Mouse (Mus musculus) limb, embryonic 15.5 days (tissue): ENCODE data around the gene Trip11. TPM values are rescaled to one million over a fixed set of nuclear protein-coding genes. Genes with fewer than 3 reads are reported as not detected.

Experiments
- ATAC-seq: fragments of 200-750 bp; cut with Nextera tagmentation; 2 replicates; pipeline ENCODE4 v1.8.0; 2017; ENCODE audit warnings: low read depth, moderate TSS enrichment; ENCODE audit not compliant: insufficient number of reproducible peaks, low FRiP score, low TSS enrichment
- H3K27ac ChIP-seq: fragments of 300-500 bp; sonication (generic); 2 replicates; pipeline ENCODE4 v1.5.1; 2015; ENCODE audit warnings: moderate library complexity, mild to moderate bottlenecking, inconsistent platforms
- H3K27me3 ChIP-seq: fragments of 300-500 bp; sonication (generic); 2 replicates; pipeline ENCODE4 v1.6.1; 2015; ENCODE audit warnings: inconsistent platforms
- H3K36me3 ChIP-seq: fragments of 300-500 bp; sonication (generic); 2 replicates; pipeline ENCODE4 v1.6.1; 2015; ENCODE audit warnings: inconsistent platforms
- H3K4me1 ChIP-seq: fragments of 300-500 bp; sonication (generic); 2 replicates; pipeline ENCODE4 v1.6.1; 2015; ENCODE audit warnings: inconsistent platforms
- H3K4me2 ChIP-seq: fragments of 300-500 bp; sonication (generic); 2 replicates; pipeline ENCODE4 v1.6.1; 2015; ENCODE audit warnings: mild to moderate bottlenecking, inconsistent platforms
- H3K4me3 ChIP-seq: fragments of 300-500 bp; sonication (generic); 2 replicates; pipeline ENCODE4 v1.5.1; 2015; ENCODE audit warnings: mild to moderate bottlenecking, inconsistent platforms
- H3K9ac ChIP-seq: fragments of 300-500 bp; sonication (generic); 2 replicates; pipeline ENCODE4 v1.6.1; 2015; ENCODE audit warnings: inconsistent platforms
- H3K9me3 ChIP-seq: fragments of 300-500 bp; sonication (generic); 2 replicates; pipeline ENCODE4 v1.6.1; 2016; ENCODE audit warnings: inconsistent platforms
- whole genome bisulfite sequencing: fragments of 180-500 bp; shearing (Covaris S2); methylation state at CpG from one replicate; pipeline ENCODE4 v1.1.7; 2015; 5-methylcytosine and 5-hydroxymethylcytosine counted together
- polyA plus RNA-seq: library from polyadenylated mRNA; unstranded; fragments of >200 nt; fragmentation: Nextera tagmentation; extraction: Ambion mirVana; gene quantifications from 2 replicates; pipeline ENCODE4 v1.2.1, GENCODE M21; 2015

Trip11 gene
- polyA plus RNA-seq, 1 experiment from 2014 or later = 37.7 TPM

DNA sequence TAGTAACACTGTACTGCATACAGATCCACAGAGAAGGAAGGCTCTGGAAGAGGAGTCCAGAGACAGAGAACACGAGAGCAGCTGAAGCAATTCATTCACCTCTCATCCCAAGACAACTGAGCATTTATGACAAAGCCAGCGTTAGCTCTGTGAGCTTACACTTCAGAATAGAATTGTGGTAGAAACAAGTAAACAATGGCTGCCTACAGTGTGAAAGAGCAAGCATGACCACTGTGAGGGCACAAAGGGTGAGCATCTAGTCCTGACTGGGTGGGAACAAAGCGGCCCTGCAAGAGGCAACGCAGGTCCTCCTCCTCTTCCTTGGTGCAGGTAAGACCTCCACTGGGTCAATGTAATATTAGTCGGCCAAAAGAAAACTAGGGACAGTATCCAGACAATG is 22.0 kb downstream of the Trip11 start:
- H3K9ac ChIP-seq = no peak overlapping the region
- no peak overlapping the region for H3K27ac ChIP-seq
- no peaks in the 10 kb centered on the region for H3K27me3 ChIP-seq
- no peak overlapping the region for H3K4me2 ChIP-seq
- WGBS = 94% methylated on average over 5 of the region's 5 CpGs
- ATAC-seq = no peak
- no peaks in the 10 kb centered on the region for H3K9me3 ChIP-seq
- no peaks in the 10 kb centered on the region for H3K4me1 ChIP-seq
- H3K4me3 ChIP-seq = no peak overlapping the region
- H3K36me3 ChIP-seq = peaks cover 63% of the 10 kb centered on the region

DNA sequence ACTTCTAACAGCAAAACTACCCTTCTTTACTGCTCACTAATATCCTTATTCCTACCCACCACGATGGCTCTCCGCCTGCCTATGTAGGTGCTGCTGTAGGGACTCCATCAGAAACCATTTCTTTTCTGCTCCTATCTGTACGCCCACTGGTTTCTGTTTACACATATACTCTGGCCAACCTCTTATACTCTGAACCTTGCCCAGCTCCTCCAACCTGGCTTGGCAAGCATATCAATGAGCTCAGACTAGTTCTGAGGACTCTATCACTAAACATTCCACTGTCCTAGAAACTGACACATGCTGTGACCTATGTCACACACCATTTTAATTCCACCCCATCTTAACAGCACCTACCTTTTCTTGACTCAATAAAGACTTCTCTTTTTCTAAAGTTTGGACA is 23.7 kb downstream of the Trip11 start:
- Histone ChIP-seq H3K4me3 (no peak overlapping the region), H3K27ac (no peak overlapping the region), H3K9me3 (no peaks in the 10 kb centered on the region), H3K9ac (no peak overlapping the region), H3K27me3 (no peaks in the 10 kb centered on the region), H3K36me3 (peaks cover 75% of the 10 kb centered on the region), H3K4me1 (no peaks in the 10 kb centered on the region), H3K4me2 (no peak overlapping the region)
- 93% methylated on average over 3 of the region's 3 CpGs for WGBS
- no peak for ATAC-seq

DNA sequence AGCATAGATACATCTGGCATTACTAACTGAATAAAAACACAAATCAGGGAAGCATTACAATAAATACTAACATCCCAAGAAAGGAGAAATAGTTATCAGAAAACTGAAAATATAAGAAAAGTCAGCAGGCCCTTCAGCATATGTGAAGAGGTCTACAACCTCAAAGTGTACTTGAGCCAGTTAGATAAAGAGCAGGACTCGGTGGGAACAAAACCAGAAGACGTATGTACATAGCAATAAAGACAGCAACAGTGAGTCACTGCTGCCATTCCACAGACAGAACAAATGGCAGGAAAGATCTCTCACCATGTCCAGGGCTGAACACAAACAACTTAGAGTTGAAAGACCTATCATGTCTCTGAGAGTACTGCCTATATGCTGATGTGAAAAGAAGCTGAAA is 24.8 kb downstream of the Trip11 start:
- 91% methylated on average over 2 of the region's 2 CpGs for WGBS

DNA sequence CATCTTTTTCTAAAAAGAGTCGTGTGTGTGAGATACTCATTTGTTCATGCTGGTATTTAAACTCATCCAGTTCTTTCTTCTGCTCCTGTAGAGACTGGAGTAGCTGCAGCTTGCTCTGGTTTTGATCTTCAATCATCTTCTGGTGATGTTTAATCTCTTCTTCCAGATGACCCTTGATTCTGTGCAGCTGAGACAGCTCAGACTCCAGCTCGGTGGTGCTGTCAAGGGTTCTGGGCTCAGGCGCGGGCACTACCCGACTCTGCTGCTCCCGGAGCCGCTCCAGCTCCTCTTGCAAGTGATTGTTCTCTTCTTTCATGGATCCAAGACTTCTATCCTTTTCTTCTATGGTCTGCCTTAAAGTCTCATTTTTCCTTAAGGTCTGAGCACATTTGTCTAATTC is 28.1 kb downstream of the Trip11 start:
- Histone ChIP-seq H3K27ac (no peak overlapping the region), H3K4me3 (no peak overlapping the region), H3K4me1 (no peaks in the 10 kb centered on the region), H3K27me3 (no peaks in the 10 kb centered on the region), H3K4me2 (no peak overlapping the region), H3K9me3 (no peaks in the 10 kb centered on the region), H3K36me3 (peaks cover 66% of the 10 kb centered on the region), H3K9ac (no peak overlapping the region)
- WGBS = 97% methylated on average over 7 of the region's 7 CpGs
- no peak for ATAC-seq

More for the DNA sequence above, 24.8 kb downstream of the Trip11 start:
- Histone ChIP-seq H3K9ac (no peak overlapping the region), H3K4me2 (no peak overlapping the region), H3K9me3 (no peaks in the 10 kb centered on the region), H3K4me1 (no peaks in the 10 kb centered on the region), H3K36me3 (peaks cover 77% of the 10 kb centered on the region), H3K27ac (no peak overlapping the region), H3K27me3 (no peaks in the 10 kb centered on the region), H3K4me3 (no peak overlapping the region)
- no peak for ATAC-seq

DNA sequence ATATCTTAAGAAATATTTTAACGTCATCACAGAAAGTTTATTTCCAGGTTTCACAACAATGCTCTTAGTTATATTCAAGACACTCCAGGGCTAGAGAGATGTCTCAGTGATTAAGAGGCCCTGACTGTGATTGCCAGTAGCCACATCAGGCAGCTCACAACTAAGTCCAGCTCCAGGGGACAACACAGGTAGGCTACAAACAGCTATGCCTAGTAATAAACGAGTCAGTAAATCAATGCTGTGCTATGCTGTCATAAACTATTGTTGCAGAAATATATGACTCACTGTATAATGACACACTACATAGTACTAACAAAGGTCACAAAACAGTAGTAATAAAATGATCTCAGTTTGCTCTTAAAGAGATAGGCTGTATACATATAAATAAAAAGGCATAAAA is 36.7 kb downstream of the Trip11 start:
- Histone ChIP-seq H3K36me3 (peaks cover 50% of the 10 kb centered on the region), H3K4me1 (no peaks in the 10 kb centered on the region), H3K4me3 (no peak overlapping the region), H3K9me3 (no peaks in the 10 kb centered on the region), H3K4me2 (no peak overlapping the region), H3K9ac (no peak overlapping the region), H3K27ac (no peak overlapping the region), H3K27me3 (no peaks in the 10 kb centered on the region)
- no peak for ATAC-seq
- WGBS = 82% methylated on average over 2 of the region's 2 CpGs

DNA sequence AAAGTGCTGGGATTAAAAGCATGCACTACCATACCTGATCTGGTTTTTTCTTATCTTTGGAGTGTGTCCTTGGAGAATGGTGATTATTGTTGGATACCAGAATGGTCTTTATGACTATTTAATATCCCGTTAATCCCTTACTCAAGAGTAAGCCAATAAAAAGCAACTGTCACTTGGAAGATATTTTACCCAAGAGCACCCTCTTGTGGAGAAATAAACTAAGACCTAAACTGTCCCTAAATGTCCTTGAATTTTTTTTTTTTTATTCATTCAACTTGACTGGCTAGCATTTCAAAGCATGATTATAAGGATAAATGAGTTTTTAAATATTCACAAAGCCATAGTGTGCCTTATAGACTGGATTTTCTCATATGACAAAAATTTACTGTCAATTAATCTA is 38.0 kb downstream of the Trip11 start:
- Histone ChIP-seq H3K27me3 (no peaks in the 10 kb centered on the region), H3K36me3 (peaks cover 46% of the 10 kb centered on the region), H3K4me2 (no peak overlapping the region), H3K27ac (no peak overlapping the region), H3K4me1 (no peaks in the 10 kb centered on the region), H3K9me3 (no peaks in the 10 kb centered on the region), H3K4me3 (no peak overlapping the region), H3K9ac (no peak overlapping the region)
- ATAC-seq = no peak
- 57% methylated on average over 1 of the region's 1 CpGs for WGBS

DNA sequence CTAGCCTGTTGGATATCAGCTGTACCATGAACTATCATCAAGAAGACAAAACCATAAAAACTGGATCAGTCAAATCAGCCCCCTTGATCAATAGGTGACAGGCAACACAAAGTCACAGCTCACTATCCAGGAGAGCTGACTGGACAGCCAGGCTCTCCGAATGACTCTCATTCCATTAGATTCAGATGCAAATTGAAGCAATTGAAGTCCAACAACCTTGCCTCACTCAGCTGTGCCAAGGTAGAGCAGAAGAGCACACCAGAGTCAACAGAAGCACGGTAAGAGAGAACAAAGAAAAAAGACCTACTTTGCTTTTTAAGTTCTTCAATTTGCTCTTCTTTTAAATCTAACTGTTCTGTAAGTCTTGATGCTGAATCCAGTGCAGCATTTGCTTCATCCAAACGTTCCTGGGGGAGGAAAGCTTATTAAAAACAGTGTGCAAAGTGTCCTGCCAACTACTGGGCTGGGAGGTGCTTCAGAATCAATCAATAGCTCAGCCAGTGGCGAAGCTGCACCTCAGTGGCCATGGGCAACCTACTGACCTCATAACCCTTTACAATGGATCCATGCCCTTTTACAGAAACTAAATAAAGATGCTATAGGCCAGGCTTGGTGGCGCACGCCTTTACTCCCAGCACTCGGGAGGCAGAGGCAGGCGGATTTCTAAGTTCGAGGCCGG is 50.6 kb downstream of the Trip11 start:
- Histone ChIP-seq H3K4me3 (no peak overlapping the region), H3K27ac (no peak overlapping the region), H3K9me3 (no peaks in the 10 kb centered on the region), H3K36me3 (peaks cover 32% of the 10 kb centered on the region), H3K4me2 (no peak overlapping the region), H3K4me1 (no peaks in the 10 kb centered on the region), H3K9ac (no peak overlapping the region), H3K27me3 (no peaks in the 10 kb centered on the region)
- no peak for ATAC-seq
- 86% methylated on average over 10 of the region's 10 CpGs for WGBS

DNA sequence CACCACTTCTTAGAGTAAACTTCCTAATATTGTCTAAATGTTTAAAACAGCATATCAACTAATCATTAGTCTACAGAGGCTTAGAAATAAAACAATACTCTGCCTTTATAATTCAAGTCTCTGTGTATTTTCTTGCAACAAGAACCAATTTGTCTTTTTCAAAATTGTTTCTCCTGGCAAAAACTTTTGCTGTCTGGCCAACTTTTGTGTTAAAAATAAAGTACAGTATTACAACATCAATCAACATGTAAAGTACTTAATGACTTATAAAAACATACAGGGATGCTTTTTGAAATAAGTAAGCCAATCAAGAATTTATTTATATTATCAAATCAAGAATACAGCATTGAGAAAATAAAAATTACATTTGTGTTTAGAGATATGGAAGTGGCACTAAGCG is 52.8 kb downstream of the Trip11 start:
- peaks cover 26% of the 10 kb centered on the region for H3K36me3 ChIP-seq
- no peak overlapping the region for H3K4me3 ChIP-seq
- no peak overlapping the region for H3K4me2 ChIP-seq
- H3K9ac ChIP-seq = no peak overlapping the region
- no peak overlapping the region for H3K27ac ChIP-seq
- no peaks in the 10 kb centered on the region for H3K4me1 ChIP-seq
- 98% methylated on average over 1 of the region's 1 CpGs for WGBS
- no peak for ATAC-seq
- no peaks in the 10 kb centered on the region for H3K27me3 ChIP-seq
- no peaks in the 10 kb centered on the region for H3K9me3 ChIP-seq

DNA sequence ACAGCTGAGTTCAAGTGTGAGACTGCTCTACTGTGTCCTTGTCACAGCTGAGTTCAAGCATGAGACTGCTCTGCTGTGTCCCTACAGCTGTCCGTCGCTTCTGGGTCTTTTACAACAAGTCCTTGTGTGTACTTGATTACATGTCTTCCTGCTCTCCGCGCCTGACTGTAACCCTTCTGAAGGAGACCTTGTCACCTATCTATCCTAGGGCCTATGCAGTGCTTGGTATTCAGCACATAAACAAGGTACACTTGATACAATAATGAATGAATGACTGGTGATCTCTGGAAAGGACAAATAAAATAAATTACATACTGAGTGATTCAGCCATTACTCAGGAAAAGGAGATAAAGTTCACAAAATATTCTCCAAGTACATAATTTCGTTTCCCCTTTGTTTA is 55.1 kb downstream of the Trip11 start:
- Histone ChIP-seq H3K27me3 (no peaks in the 10 kb centered on the region), H3K9me3 (no peaks in the 10 kb centered on the region), H3K9ac (no peak overlapping the region), H3K4me2 (no peak overlapping the region), H3K4me3 (no peak overlapping the region), H3K36me3 (peaks cover 25% of the 10 kb centered on the region), H3K27ac (no peak overlapping the region), H3K4me1 (no peaks in the 10 kb centered on the region)
- WGBS = 94% methylated on average over 5 of the region's 5 CpGs
- no peak for ATAC-seq

DNA sequence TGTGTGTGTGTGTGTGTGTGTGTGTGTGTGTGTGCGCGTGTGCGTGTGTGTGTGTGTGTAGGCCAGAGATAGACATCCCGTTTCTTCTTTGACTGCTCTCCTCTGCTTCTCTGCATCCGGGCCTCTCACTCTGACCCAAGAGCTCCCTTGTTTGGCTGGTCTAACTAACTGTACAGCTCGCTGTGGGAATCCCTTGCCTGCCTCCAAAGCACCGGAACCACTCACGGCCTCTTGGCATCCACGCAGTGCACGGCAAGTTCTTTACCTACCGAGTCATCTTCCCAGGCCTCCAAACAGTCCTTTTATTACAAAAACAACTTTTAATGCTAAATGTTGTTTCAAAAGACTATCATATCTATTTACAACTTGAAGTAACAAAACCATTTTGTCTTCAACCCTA is 58.7 kb downstream of the Trip11 start:
- no peak for ATAC-seq
- Histone ChIP-seq H3K27me3 (no peaks in the 10 kb centered on the region), H3K4me3 (no peak overlapping the region), H3K27ac (no peak overlapping the region), H3K4me1 (peaks cover 7% of the 10 kb centered on the region; the same call in 1 of the 2 replicates), H3K36me3 (peaks cover 7% of the 10 kb centered on the region; the same call in 1 of the 2 replicates), H3K9ac (no peak overlapping the region), H3K9me3 (no peaks in the 10 kb centered on the region), H3K4me2 (no peak overlapping the region)
- WGBS = 92% methylated on average over 11 of the region's 11 CpGs

DNA sequence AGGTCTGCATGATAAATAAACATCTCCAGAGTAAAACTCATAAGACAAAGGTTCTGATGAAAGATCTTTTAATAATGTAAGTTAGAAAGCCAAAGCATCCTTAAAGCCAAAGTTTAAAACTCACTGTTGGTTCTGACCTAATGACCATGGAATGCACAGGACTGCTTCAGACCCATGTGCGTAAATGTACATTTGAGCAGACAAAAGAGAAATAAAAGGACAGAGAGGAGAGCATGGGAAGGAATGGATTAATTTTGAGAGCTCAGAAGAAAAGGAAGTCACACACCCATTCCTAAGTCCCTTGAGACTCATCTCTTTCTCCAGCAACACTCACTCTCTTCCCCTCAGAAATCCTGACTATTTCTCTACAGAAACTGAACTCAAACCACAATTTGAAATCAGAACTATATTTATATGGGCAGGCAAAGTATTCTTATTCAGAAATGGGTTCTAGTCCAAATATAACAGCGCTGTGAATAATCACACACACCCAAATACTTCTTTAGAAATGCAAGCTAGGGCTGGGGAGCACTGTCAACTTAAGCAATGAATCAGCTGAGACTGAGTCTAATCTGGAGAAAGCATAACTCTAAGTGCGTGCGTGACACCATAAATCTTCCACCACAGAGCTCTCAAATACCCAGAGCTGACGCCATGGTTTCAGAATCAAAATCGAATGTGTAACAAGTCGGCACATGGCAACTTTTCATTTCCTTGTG is 61.1 kb downstream of the Trip11 start:
- peaks cover 7% of the 10 kb centered on the region; the same call in 1 of the 2 replicates for H3K4me1 ChIP-seq
- H3K36me3 ChIP-seq = peaks cover 7% of the 10 kb centered on the region; the same call in 1 of the 2 replicates
- peak overlapping the region; percentile 28 for H3K27ac ChIP-seq
- WGBS = 67% methylated on average over 7 of the region's 7 CpGs
- no peaks in the 10 kb centered on the region for H3K27me3 ChIP-seq
- H3K4me3 ChIP-seq = no peak overlapping the region
- no peak overlapping the region for H3K9ac ChIP-seq
- ATAC-seq = peak; percentile 61
- no peak overlapping the region for H3K4me2 ChIP-seq
- no peaks in the 10 kb centered on the region for H3K9me3 ChIP-seq

DNA sequence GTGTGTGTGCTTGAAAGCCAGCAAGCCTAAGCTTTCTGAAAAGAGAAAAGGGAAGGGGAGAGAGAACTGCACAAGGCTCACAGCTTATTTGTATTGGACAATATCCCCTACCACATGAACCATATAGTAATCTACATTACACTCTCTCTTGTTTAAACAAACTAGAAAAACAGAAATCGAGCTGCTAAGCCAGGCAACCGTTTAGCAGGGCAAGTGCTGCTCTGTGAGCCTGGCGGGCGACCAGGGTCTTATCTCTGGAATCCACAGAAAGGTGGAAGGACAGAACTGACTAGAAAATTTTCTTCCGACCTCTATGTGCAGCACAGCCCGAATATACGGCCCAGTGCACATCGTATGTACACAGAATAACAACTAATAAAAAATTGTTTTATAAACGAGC is 61.8 kb downstream of the Trip11 start:
- Histone ChIP-seq H3K4me3 (no peak overlapping the region), H3K9ac (no peak overlapping the region), H3K27ac (peak overlapping the region; percentile 28), H3K4me2 (no peak overlapping the region), H3K9me3 (no peaks in the 10 kb centered on the region), H3K27me3 (no peaks in the 10 kb centered on the region), H3K4me1 (peaks cover 7% of the 10 kb centered on the region; the same call in 1 of the 2 replicates), H3K36me3 (peaks cover 10% of the 10 kb centered on the region; the same call in 1 of the 2 replicates)
- 68% methylated on average over 9 of the region's 9 CpGs for WGBS
- ATAC-seq = no peak
